Mouse (Mus musculus): Measurements from ENCODE around the gene Sirpb1c.
"Not testable (repeated sequence)": the region's sequence is repeated elsewhere in the genome, so short reads cannot be mapped to it uniquely, and the experiment has no call there.

GRCm38 (mm10) chr3:15773642-15774041 is 74.7 kb downstream of the Sirpb1c start:
- TF ChIP-seq POLR2A (IDR thresholded peaks at IDR 0.05; ENCODE audit: low read depth, low read length); CTCF (IDR thresholded peaks at IDR 0.05; ENCODE audit: borderline replicate concordance, insufficient read depth, low read length): not testable (repeated sequence)
